Mouse (Mus musculus): ENCODE measurements around the gene Ovch2. TPM values are rescaled to one million over a fixed set of nuclear protein-coding genes. Genes with fewer than 3 reads are reported as not detected.

Ovch2 gene
- not detected for polyA plus RNA-seq (2014; fragmentation: Illumina TruSeq; extraction: RNeasy Lipid Tissue Mini Kit (QIAGEN cat#74804); ENCODE audit: low read depth, low replicate concordance)

DNA sequence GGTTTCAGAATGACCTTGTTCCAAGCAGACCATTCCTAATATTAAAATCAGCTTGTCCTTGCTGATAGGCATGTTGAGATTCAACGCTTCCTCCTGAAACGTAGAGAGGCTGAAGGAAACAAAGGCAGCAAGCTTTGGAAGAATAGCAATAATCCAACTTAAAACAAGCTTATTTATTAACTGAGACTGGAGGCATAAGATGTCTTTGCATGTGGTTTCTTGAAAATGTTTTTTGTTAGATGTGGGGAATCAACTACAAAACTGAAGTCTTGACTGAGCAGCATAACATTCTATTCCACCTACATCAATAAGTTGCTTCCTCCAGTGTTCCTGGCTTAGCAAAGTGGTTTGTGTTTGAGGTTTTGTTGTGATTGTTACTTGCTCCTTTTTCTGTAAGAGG lies at the start of gene Ovch2:
Ovch2 (minus strand) TSS at position 101 of the 400 bp plus-strand sequence.

DNA sequence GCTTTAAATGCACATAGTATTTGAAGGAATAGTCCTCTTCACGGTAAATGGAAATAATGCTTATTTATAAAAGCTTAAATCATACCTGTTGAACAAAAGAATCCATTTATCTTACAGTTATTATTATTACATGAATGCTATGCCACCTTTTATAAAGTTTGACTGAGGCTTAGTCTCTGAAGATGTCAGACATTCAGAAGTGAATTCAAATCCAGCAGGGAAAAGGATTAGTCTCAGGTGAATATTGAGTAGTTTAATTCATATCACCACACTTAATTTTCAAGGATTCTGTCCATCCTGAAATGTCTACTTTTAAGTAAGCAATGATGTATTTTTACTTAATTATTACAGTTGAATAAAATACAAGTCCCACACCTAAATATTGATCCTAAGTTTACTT lies 46.4 kb upstream of the Ovch2 start, which contains the start of gene Olfr470:
Olfr470 (minus strand) TSS at position 101 of the 400 bp plus-strand sequence.

DNA sequence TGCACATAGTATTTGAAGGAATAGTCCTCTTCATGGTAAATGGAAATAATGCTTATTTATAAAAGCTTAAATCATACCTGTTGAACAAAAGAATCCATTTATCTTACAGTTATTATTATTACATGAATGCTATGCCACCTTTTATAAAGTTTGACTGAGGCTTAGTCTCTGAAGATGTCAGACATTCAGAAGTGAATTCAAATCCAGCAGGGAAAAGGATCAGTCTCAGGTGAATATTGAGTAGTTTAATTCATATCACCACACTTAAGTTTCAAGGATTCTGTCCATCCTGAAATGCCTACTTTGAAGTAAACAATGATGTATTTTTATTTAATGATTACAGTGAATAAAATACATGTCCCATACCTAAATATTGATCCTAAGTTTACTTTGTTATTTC lies 24.4 kb upstream of the Ovch2 start, which contains the start of gene Olfr469:
Olfr469 (minus strand) TSS at position 101 of the 400 bp plus-strand sequence.

GRCm38 (mm10) chr7:107811963-107812362 lies 11.0 kb upstream of the Ovch2 start, which contains the start of gene Olfr467:
Gene Olfr467, plus strand, starts transcription at chr7:107812263.

DNA sequence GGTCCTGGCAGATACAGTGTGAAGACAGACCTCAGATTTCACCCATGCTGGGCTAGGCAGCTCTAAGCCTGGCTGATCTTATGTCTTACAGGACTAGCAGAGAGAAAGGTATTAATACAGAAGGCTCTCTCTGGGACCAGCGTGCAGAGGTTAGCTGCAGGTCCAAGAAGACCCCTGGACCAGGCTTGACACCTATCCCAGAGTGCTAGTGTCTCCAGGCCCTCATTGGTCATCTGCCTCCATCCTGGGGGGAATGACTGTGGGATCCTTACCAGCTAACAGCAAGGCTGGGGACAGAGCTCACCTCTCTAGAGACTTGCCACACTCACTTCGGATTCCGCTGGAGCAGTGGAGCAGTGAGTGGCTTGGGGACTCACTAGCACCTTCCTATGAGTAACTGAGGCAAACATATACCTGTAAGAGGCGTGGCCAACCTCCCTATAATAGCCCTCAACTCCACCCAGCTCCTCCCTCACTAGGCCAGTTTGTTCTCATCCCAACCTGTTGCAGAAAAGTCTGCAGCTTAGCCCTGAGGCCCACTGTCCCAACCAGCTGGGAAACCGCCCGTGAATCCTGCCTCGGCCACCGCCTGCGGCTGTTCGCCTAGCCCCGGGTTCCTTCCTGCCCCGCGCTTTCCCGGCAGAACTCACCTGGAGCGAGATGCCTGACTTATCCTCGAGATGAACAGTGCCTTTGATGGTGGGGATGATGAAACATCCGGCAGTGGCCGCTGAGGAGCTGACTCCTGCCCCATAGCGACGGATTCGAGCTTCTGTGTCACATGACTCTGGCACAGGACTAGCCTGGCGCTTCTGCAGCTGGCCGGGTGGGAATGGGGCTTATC lies 43.5 kb downstream of the Ovch2 start, which contains the start of gene Cyb5r2:
Cyb5r2 (minus strand) TSS at position 725 of the 844 bp plus-strand sequence.

Other genes starting within 250 kb of the Ovch2 start
- 3.7 TPM for gene Olfml1, start 233.8 kb downstream of the Ovch2 start, polyA plus RNA-seq (2014; fragmentation: Illumina TruSeq; extraction: RNeasy Lipid Tissue Mini Kit (QIAGEN cat#74804); ENCODE audit: low read depth, low replicate concordance)
- gene Ppfibp2, start 206.0 kb downstream of the Ovch2 start, polyA plus RNA-seq (2014; fragmentation: Illumina TruSeq; extraction: RNeasy Lipid Tissue Mini Kit (QIAGEN cat#74804); ENCODE audit: low read depth, low replicate concordance) = 11.9 TPM
- not detected for gene 5330417H12Rik, start 176.0 kb downstream of the Ovch2 start, polyA plus RNA-seq (2014; fragmentation: Illumina TruSeq; extraction: RNeasy Lipid Tissue Mini Kit (QIAGEN cat#74804); ENCODE audit: low read depth, low replicate concordance)
- not detected for gene Cyb5r2, start 43.2 kb downstream of the Ovch2 start, polyA plus RNA-seq (2014; fragmentation: Illumina TruSeq; extraction: RNeasy Lipid Tissue Mini Kit (QIAGEN cat#74804); ENCODE audit: low read depth, low replicate concordance)
- not detected for gene Olfr467, start 11.1 kb upstream of the Ovch2 start, polyA plus RNA-seq (2014; fragmentation: Illumina TruSeq; extraction: RNeasy Lipid Tissue Mini Kit (QIAGEN cat#74804); ENCODE audit: low read depth, low replicate concordance)
- gene Olfr469, start 24.3 kb upstream of the Ovch2 start, polyA plus RNA-seq (2014; fragmentation: Illumina TruSeq; extraction: RNeasy Lipid Tissue Mini Kit (QIAGEN cat#74804); ENCODE audit: low read depth, low replicate concordance) = not detected
- gene Olfr470, start 46.3 kb upstream of the Ovch2 start, polyA plus RNA-seq (2014; fragmentation: Illumina TruSeq; extraction: RNeasy Lipid Tissue Mini Kit (QIAGEN cat#74804); ENCODE audit: low read depth, low replicate concordance) = not detected
- gene Olfr472, start 96.7 kb upstream of the Ovch2 start, polyA plus RNA-seq (2014; fragmentation: Illumina TruSeq; extraction: RNeasy Lipid Tissue Mini Kit (QIAGEN cat#74804); ENCODE audit: low read depth, low replicate concordance) = not detected
- gene Olfr473, start 129.2 kb upstream of the Ovch2 start, polyA plus RNA-seq (2014; fragmentation: Illumina TruSeq; extraction: RNeasy Lipid Tissue Mini Kit (QIAGEN cat#74804); ENCODE audit: low read depth, low replicate concordance) = not detected
- not detected for gene Olfr474, start 153.4 kb upstream of the Ovch2 start, polyA plus RNA-seq (2014; fragmentation: Illumina TruSeq; extraction: RNeasy Lipid Tissue Mini Kit (QIAGEN cat#74804); ENCODE audit: low read depth, low replicate concordance)
- gene Olfr476, start 163.6 kb upstream of the Ovch2 start, polyA plus RNA-seq (2014; fragmentation: Illumina TruSeq; extraction: RNeasy Lipid Tissue Mini Kit (QIAGEN cat#74804); ENCODE audit: low read depth, low replicate concordance) = not detected
- not detected for gene Olfr477, start 185.5 kb upstream of the Ovch2 start, polyA plus RNA-seq (2014; fragmentation: Illumina TruSeq; extraction: RNeasy Lipid Tissue Mini Kit (QIAGEN cat#74804); ENCODE audit: low read depth, low replicate concordance)
- not detected for gene Olfr478, start 232.8 kb upstream of the Ovch2 start, polyA plus RNA-seq (2014; fragmentation: Illumina TruSeq; extraction: RNeasy Lipid Tissue Mini Kit (QIAGEN cat#74804); ENCODE audit: low read depth, low replicate concordance)
- not detected for gene Olfr479, start 249.5 kb upstream of the Ovch2 start, polyA plus RNA-seq (2014; fragmentation: Illumina TruSeq; extraction: RNeasy Lipid Tissue Mini Kit (QIAGEN cat#74804); ENCODE audit: low read depth, low replicate concordance)

All from sigmoid colon, adult 10 weeks (tissue).